Mouse (Mus musculus) fat pad, adult 2 months (tissue): ENCODE data around the gene Ptgdr.
"Not testable (repeated sequence)": the region's sequence is repeated elsewhere in the genome, so short reads cannot be mapped to it uniquely, and the experiment has no call there.

Experiments
- DNase-seq: peaks from one replicate; pipeline ENCODE4 v3.0.0-alpha.2; 2011; ENCODE audit warnings: low read depth, low spot score; ENCODE audit errors: extremely low read depth

Ptgdr gene

GRCm38 (mm10) chr14:44821177-44822057, 37.8 kb downstream of the Ptgdr start:
- DNase-seq = no peak

- DNase-seq = not testable (repeated sequence)
Observed at GRCm38 (mm10) chr14:44813152-44813551, 46.0 kb downstream of the Ptgdr start.
